Mouse (Mus musculus): ENCODE data around the gene Eml2. TPM values are rescaled to one million over a fixed set of nuclear protein-coding genes. Genes with fewer than 3 reads are reported as not detected.

Gene Eml2
- polyA plus RNA-seq, 1 experiment from 2014 or later, result 5.4 TPM

DNA sequence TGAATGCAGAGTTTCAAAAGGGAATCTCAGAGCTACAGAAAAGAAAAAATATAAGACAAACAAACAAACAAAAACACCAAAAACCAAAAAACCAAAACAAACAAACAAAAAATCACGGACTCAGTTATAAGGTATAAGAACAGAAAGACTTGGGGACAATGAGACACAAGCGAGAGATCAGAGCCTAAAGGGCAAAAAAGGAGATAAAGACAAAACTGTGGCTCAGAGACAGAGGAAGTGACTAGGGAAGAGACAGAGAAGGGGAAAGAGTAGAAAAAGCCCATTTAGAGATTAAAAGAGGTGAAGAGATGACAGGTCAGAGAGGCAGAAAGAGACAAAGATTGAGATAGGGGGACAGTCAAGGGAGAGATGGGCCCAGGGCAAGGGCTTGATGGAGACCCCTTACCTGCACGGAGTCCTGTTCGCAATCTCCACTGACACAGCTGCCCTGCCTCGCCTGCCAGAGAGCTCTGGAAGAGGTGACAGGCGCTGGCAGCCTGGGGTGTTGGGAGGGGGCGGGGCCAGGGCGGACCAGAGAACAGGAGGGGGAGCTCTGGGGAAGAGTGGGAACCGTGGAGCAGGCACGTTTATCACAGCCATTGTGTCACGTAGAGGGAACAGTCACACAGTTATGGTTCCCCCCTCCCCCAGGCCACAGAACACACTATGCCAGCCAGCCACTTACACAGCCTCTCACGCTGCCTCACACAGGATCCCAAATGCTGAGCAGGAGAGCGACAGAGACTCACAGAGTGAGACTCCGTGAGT, 10.4 kb upstream of the Eml2 start, which contains the start of gene Gipr:
Gene Gipr (minus strand): TSS at position 472 of the 768 bp plus-strand sequence.
- peaks cover 44% of the 10 kb centered on the region for H3K4me1 ChIP-seq (ENCODE audit: control insufficient read depth, insufficient read depth, low read length)
- no peak; the same call in 1 of the 2 replicates for ATAC-seq (replicated peaks; ENCODE audit: insufficient number of reproducible peaks, low FRiP score, low TSS enrichment)

DNA sequence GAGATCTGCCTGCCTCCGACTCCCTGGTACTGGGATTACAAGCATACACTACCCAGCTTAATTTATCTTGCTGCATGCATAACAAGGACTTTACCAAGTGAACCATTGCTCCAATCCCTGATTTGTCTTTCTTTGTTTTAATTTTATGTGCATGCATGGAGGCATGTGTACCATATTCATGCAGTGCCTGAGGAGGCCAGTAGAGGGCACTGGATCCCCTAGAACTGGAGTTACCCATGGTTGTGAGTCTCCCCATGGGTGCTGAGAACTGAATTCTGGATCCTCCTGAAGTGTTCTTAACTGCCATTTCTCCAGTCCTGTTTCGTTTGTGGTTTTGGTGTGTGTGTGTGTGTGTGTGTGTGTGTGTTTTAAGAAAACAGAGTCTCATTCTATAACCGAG, 9.2 kb upstream of the Eml2 start:
- Histone ChIP-seq H3K4me1 (ENCODE audit: control insufficient read depth, insufficient read depth, low read length) (peaks cover 51% of the 10 kb centered on the region), H3K27me3 (ENCODE audit: control insufficient read depth, insufficient read depth, low read length) (peaks cover 6% of the 10 kb centered on the region), H3K9ac (ENCODE audit: low read depth, low read length) (no peak overlapping the region), H3K4me2 (no peak overlapping the region), H3K36me3 (ENCODE audit: control insufficient read depth, insufficient read depth, low read length) (no peaks in the 10 kb centered on the region), H3K4me3 (ENCODE audit: low read depth, low read length) (no peak overlapping the region), H3K27ac (ENCODE audit: low read depth, low read length) (0 out of 2 replicates have a peak overlapping the region, but pooled peaks have one; percentile 10), H3K9me3 (replicated peaks; ENCODE audit: control insufficient read depth, low read length) (no peaks in the 10 kb centered on the region)
- no peak for ATAC-seq (replicated peaks; ENCODE audit: insufficient number of reproducible peaks, low FRiP score, low TSS enrichment)
- 87% methylated on average over 3 of the region's 3 CpGs for WGBS (ENCODE audit: insufficient replicate concordance)

More for the DNA sequence above, 10.4 kb upstream of the Eml2 start, which contains the start of gene Gipr:
- Histone ChIP-seq H3K9ac (ENCODE audit: low read depth, low read length) (peak within 1 kb of the TSS; percentile 61; the same call in 1 of the 2 replicates), H3K36me3 (ENCODE audit: control insufficient read depth, insufficient read depth, low read length) (no peaks in the 10 kb centered on the region), H3K4me2 (peak within 1 kb of the TSS; percentile 56), H3K27me3 (ENCODE audit: control insufficient read depth, insufficient read depth, low read length) (peaks cover 6% of the 10 kb centered on the region), H3K9me3 (replicated peaks; ENCODE audit: control insufficient read depth, low read length) (no peaks in the 10 kb centered on the region), H3K27ac (ENCODE audit: low read depth, low read length) (peak within 1 kb of the TSS; percentile 79), H3K4me3 (ENCODE audit: low read depth, low read length) (peak within 1 kb of the TSS; percentile 28)
- 10% methylated on average over 14 of the region's 14 CpGs for WGBS (ENCODE audit: insufficient replicate concordance)

GRCm38 (mm10) chr7:19169506-19169905, 6.7 kb upstream of the Eml2 start:
- ATAC-seq (replicated peaks; ENCODE audit: insufficient number of reproducible peaks, low FRiP score, low TSS enrichment), result no peak
- peaks cover 54% of the 10 kb centered on the region for H3K4me1 ChIP-seq (ENCODE audit: control insufficient read depth, insufficient read depth, low read length)
- H3K9me3 ChIP-seq (replicated peaks; ENCODE audit: control insufficient read depth, low read length), result no peaks in the 10 kb centered on the region
- no peaks in the 10 kb centered on the region for H3K27me3 ChIP-seq (ENCODE audit: control insufficient read depth, insufficient read depth, low read length)
- peak overlapping the region; percentile 95 for H3K27ac ChIP-seq (ENCODE audit: low read depth, low read length)
- 62% methylated on average over 10 of the region's 10 CpGs for WGBS (ENCODE audit: insufficient replicate concordance)
- H3K36me3 ChIP-seq (ENCODE audit: control insufficient read depth, insufficient read depth, low read length), result no peaks in the 10 kb centered on the region
- no peak overlapping the region for H3K9ac ChIP-seq (ENCODE audit: low read depth, low read length)
- H3K4me2 ChIP-seq, result no peak overlapping the region
- H3K4me3 ChIP-seq (ENCODE audit: low read depth, low read length), result no peak overlapping the region

- H3K9me3 ChIP-seq (replicated peaks; ENCODE audit: control insufficient read depth, low read length), result no peaks in the 10 kb centered on the region
- H3K27ac ChIP-seq (ENCODE audit: low read depth, low read length), result peak overlapping the region; percentile 95
- no peak overlapping the region for H3K4me3 ChIP-seq (ENCODE audit: low read depth, low read length)
- peaks cover 48% of the 10 kb centered on the region for H3K4me1 ChIP-seq (ENCODE audit: control insufficient read depth, insufficient read depth, low read length)
- 16% methylated on average over 8 of the region's 8 CpGs for WGBS (ENCODE audit: insufficient replicate concordance)
- H3K36me3 ChIP-seq (ENCODE audit: control insufficient read depth, insufficient read depth, low read length), result no peaks in the 10 kb centered on the region
- peak overlapping the region; percentile 56 for H3K9ac ChIP-seq (ENCODE audit: low read depth, low read length)
- peak; percentile 66 for ATAC-seq (replicated peaks; ENCODE audit: insufficient number of reproducible peaks, low FRiP score, low TSS enrichment)
- peak overlapping the region; percentile 20 for H3K4me2 ChIP-seq
- peaks cover 4% of the 10 kb centered on the region for H3K27me3 ChIP-seq (ENCODE audit: control insufficient read depth, insufficient read depth, low read length)
Observed at GRCm38 (mm10) chr7:19170142-19170541, 6.1 kb upstream of the Eml2 start.

DNA sequence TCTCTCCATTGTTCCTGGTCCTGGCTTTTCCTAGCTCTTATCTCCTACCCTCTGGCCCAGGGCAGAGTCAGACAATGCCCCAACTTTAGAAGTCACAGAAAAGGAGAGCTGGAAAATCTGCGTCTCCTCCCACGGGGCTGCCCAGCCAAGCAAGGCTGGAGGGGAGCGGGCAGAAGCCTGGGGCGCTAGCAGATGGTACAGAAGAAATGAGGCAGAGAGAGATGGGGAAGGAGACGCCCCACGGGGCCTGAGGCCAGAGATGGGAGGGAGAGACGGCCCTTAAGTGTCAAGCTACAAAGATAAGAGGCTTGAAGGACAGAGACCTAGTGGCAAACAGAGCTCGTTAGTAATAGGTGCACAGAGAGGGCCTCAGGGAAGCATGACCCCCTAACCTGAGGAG, 4.4 kb upstream of the Eml2 start:
- H3K9me3 ChIP-seq (replicated peaks; ENCODE audit: control insufficient read depth, low read length), result no peaks in the 10 kb centered on the region
- ATAC-seq (replicated peaks; ENCODE audit: insufficient number of reproducible peaks, low FRiP score, low TSS enrichment), result no peak
- peak overlapping the region; percentile 78 for H3K27ac ChIP-seq (ENCODE audit: low read depth, low read length)
- H3K4me2 ChIP-seq, result peak overlapping the region; percentile 25; the same call in 1 of the 2 replicates
- H3K4me3 ChIP-seq (ENCODE audit: low read depth, low read length), result no peak overlapping the region
- WGBS (ENCODE audit: insufficient replicate concordance), result 20% methylated on average over 8 of the region's 8 CpGs
- peaks cover 20% of the 10 kb centered on the region for H3K27me3 ChIP-seq (ENCODE audit: control insufficient read depth, insufficient read depth, low read length)
- H3K36me3 ChIP-seq (ENCODE audit: control insufficient read depth, insufficient read depth, low read length), result no peaks in the 10 kb centered on the region
- peaks cover 39% of the 10 kb centered on the region for H3K4me1 ChIP-seq (ENCODE audit: control insufficient read depth, insufficient read depth, low read length)
- H3K9ac ChIP-seq (ENCODE audit: low read depth, low read length), result peak overlapping the region; percentile 13

DNA sequence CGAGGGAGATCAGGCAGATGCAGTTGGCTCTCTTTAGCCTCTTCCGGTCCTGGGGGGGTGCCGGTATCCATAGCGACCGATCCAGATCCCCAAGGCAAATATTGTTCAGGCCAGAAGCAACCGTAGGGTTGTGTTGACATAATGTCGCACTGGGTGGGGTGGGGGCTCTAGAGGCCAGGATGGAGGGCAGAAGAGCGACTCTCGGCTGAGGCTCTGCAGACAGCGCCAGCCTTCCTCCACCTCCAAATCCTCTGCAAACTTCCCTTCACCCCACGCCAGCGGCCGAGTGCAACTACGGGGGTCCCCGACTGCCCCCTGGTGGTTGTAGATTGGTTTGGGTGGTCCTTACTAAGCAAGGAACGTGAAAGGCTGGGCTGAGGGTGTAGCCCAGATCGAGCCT, 3.3 kb upstream of the Eml2 start:
- H3K27ac ChIP-seq (ENCODE audit: low read depth, low read length), result peak overlapping the region; percentile 78
- WGBS (ENCODE audit: insufficient replicate concordance), result 5% methylated on average over 17 of the region's 17 CpGs

GRCm38 (mm10) chr7:19176516-19176947, 311 bp downstream of the Eml2 start:
- Histone ChIP-seq H3K4me1 (ENCODE audit: control insufficient read depth, insufficient read depth, low read length) (peaks cover 27% of the 10 kb centered on the region), H3K4me3 (ENCODE audit: low read depth, low read length) (peak overlapping the region; percentile 3; the same call in 1 of the 2 replicates), H3K27ac (ENCODE audit: low read depth, low read length) (no peak overlapping the region), H3K36me3 (ENCODE audit: control insufficient read depth, insufficient read depth, low read length) (no peaks in the 10 kb centered on the region), H3K9ac (ENCODE audit: low read depth, low read length) (no peak overlapping the region), H3K27me3 (ENCODE audit: control insufficient read depth, insufficient read depth, low read length) (peaks cover 45% of the 10 kb centered on the region), H3K4me2 (peak overlapping the region; percentile 46), H3K9me3 (replicated peaks; ENCODE audit: control insufficient read depth, low read length) (no peaks in the 10 kb centered on the region)
- WGBS (ENCODE audit: insufficient replicate concordance), result 6% methylated on average over 18 of the region's 21 CpGs
- ATAC-seq (replicated peaks; ENCODE audit: insufficient number of reproducible peaks, low FRiP score, low TSS enrichment), result no peak

More for the DNA sequence above, 3.3 kb upstream of the Eml2 start:
- Histone ChIP-seq H3K9ac (ENCODE audit: low read depth, low read length) (peak overlapping the region; percentile 13; the same call in 1 of the 2 replicates), H3K36me3 (ENCODE audit: control insufficient read depth, insufficient read depth, low read length) (no peaks in the 10 kb centered on the region), H3K4me2 (peak overlapping the region; percentile 60), H3K27me3 (ENCODE audit: control insufficient read depth, insufficient read depth, low read length) (peaks cover 30% of the 10 kb centered on the region), H3K4me1 (ENCODE audit: control insufficient read depth, insufficient read depth, low read length) (peaks cover 39% of the 10 kb centered on the region), H3K9me3 (replicated peaks; ENCODE audit: control insufficient read depth, low read length) (no peaks in the 10 kb centered on the region), H3K4me3 (ENCODE audit: low read depth, low read length) (peak overlapping the region; percentile 17)
- 0 out of 2 replicates have a peak, but pooled peaks have one; percentile 22 for ATAC-seq (replicated peaks; ENCODE audit: insufficient number of reproducible peaks, low FRiP score, low TSS enrichment)

GRCm38 (mm10) chr7:19177216-19177615, 995 bp downstream of the Eml2 start:
- Histone ChIP-seq H3K9me3 (replicated peaks; ENCODE audit: control insufficient read depth, low read length) (no peaks in the 10 kb centered on the region), H3K4me2 (no peak overlapping the region), H3K4me1 (ENCODE audit: control insufficient read depth, insufficient read depth, low read length) (peaks cover 25% of the 10 kb centered on the region), H3K9ac (ENCODE audit: low read depth, low read length) (no peak overlapping the region), H3K27ac (ENCODE audit: low read depth, low read length) (no peak overlapping the region), H3K36me3 (ENCODE audit: control insufficient read depth, insufficient read depth, low read length) (no peaks in the 10 kb centered on the region), H3K27me3 (ENCODE audit: control insufficient read depth, insufficient read depth, low read length) (peaks cover 45% of the 10 kb centered on the region), H3K4me3 (ENCODE audit: low read depth, low read length) (no peak overlapping the region)
- ATAC-seq (replicated peaks; ENCODE audit: insufficient number of reproducible peaks, low FRiP score, low TSS enrichment), result no peak
- 68% methylated on average over 7 of the region's 7 CpGs for WGBS (ENCODE audit: insufficient replicate concordance)
